In the genomic region with DNA sequence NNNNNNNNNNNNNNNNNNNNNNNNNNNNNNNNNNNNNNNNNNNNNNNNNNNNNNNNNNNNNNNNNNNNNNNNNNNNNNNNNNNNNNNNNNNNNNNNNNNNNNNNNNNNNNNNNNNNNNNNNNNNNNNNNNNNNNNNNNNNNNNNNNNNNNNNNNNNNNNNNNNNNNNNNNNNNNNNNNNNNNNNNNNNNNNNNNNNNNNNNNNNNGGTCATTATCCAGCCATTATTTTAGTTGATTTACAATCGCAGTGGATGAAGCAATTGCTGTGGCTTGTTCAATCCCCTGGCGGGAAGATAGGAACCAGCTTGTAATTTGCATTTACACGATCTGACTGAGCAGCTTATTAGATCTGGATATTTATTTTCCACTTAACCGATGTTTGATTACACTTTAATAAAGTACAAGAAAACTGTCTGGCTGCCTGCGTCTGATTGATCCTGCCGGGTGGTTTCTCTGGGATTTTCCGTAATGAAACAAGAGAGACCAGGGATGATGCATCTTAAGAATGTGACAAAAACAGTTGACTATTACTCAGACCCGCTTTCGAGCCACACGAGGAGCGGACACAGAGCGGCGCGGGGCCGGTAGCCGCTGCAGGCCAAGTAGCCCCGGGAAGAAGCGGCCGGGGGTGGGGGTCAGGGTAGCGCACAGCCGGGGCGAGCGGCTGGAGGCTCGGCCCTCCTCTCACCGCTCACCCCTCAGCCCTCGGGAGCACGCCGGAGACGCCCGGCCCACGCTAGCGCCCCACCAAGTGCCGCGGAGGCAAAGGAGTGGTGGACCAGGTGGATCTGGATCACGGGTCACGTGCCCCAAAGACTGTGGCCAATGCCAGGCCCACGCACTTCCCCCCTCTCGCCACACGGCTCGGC, we compare ENCODE assay signal across 9 mouse cellular contexts. TPM values are rescaled to one million over a fixed set of nuclear protein-coding genes. Genes with fewer than 3 reads are reported as not detected.
DNase-seq lines count a peak whose midpoint lies in the region; ATAC-seq and TF ChIP-seq lines count a peak whose summit lies in the region.
"Had no signal": no experiment of that assay in that cellular context is flagged by ENCODE, and none has a peak within 500 bp of the region (broad histone marks: within the 10 kb centered on the region; RNA-seq: fewer than 3 reads in every experiment).

No protein-coding gene starts in this region.

- no peak for ATAC-seq in kidney, embryonic 15.5 days (replicated peaks; ENCODE audit: low FRiP score)
- ATAC-seq in neural tube, embryonic 14.5 days (ENCODE audit: low read depth), result peak; percentile 79
- no peak for ATAC-seq in erythroblast, adult 5-6 weeks (replicated peaks; ENCODE audit: low FRiP score, poor library complexity, severe bottlenecking)

- H3K4me1 ChIP-seq in kidney, embryonic 15.5 days, result peaks cover 6% of the 10 kb centered on the region
- peaks cover 68% of the 10 kb centered on the region for H3K4me1 ChIP-seq in forebrain, embryonic 10.5 days
- H3K4me1 ChIP-seq in neural tube, embryonic 14.5 days (ENCODE audit: control insufficient read depth, insufficient read depth, low read length), result peaks cover 20% of the 10 kb centered on the region

- TF ChIP-seq CTCF in brain, embryonic 14.5 days (IDR thresholded peaks at IDR 0.05; ENCODE audit: borderline replicate concordance, extremely low read depth, insufficient read depth, insufficient read length), result no peak

- peak overlapping the region; percentile 27 for H3K4me3 ChIP-seq in kidney, embryonic 15.5 days (replicated peaks)
- H3K4me3 ChIP-seq in forebrain, embryonic 10.5 days, result peak overlapping the region; percentile 49
- peak overlapping the region; percentile 15; the same call in 1 of the 2 replicates for H3K4me3 ChIP-seq in neural tube, embryonic 14.5 days (ENCODE audit: low read depth, low read length)

- no peak for DNase-seq in kidney, adult 9 months
- DNase-seq in brain, embryonic 14.5 days (ENCODE audit: low read depth), result peak; percentile 95
- DNase-seq in forebrain, embryonic 10.5 days (ENCODE audit: extremely low spot score, low spot score), result no peak
- peak; percentile 46 to 78 for DNase-seq in layer of hippocampus, postnatal 14 days (ENCODE audit: low spot score in 2 of 2)
- no peak for DNase-seq in lung, postnatal 10 days

- peak overlapping the region; percentile 55 for H3K4me2 ChIP-seq in kidney, embryonic 15.5 days
- H3K4me2 ChIP-seq in neural tube, embryonic 14.5 days (ENCODE audit: low read depth, low read length), result peak overlapping the region; percentile 44

- no peak overlapping the region for H3K27ac ChIP-seq in kidney, embryonic 15.5 days
- peak overlapping the region; percentile 68 for H3K27ac ChIP-seq in forebrain, embryonic 10.5 days
- H3K27ac ChIP-seq in neural tube, embryonic 14.5 days (ENCODE audit: low read depth, low read length), result peak overlapping the region; percentile 60

- H3K9ac ChIP-seq in kidney, embryonic 15.5 days, result no peak overlapping the region
- no peak overlapping the region for H3K9ac ChIP-seq in neural tube, embryonic 14.5 days (replicated peaks; ENCODE audit: low read depth, low read length)

- no peaks in the 10 kb centered on the region for H3K9me3 ChIP-seq in kidney, embryonic 15.5 days (replicated peaks)
- no peaks in the 10 kb centered on the region for H3K9me3 ChIP-seq in forebrain, embryonic 10.5 days
- no peaks in the 10 kb centered on the region for H3K9me3 ChIP-seq in neural tube, embryonic 14.5 days (ENCODE audit: control insufficient read depth, low read length)

- H3K36me3 ChIP-seq in kidney, embryonic 15.5 days, result no peaks in the 10 kb centered on the region
- no peaks in the 10 kb centered on the region for H3K36me3 ChIP-seq in forebrain, embryonic 10.5 days (replicated peaks)
- no peaks in the 10 kb centered on the region for H3K36me3 ChIP-seq in neural tube, embryonic 14.5 days (ENCODE audit: control insufficient read depth, insufficient read depth, low read length)

- peaks cover 96% of the 10 kb centered on the region for H3K27me3 ChIP-seq in kidney, embryonic 15.5 days
- peaks cover 100% of the 10 kb centered on the region for H3K27me3 ChIP-seq in forebrain, embryonic 10.5 days (ENCODE audit: poor library complexity, severe bottlenecking)
- H3K27me3 ChIP-seq in neural tube, embryonic 14.5 days (ENCODE audit: control insufficient read depth, insufficient read depth, low read length), result peaks cover 51% of the 10 kb centered on the region

- 3% methylated on average over 40 of the region's 40 CpGs for WGBS in kidney, embryonic 15.5 days
- 5% methylated on average over 40 of the region's 40 CpGs for WGBS in forebrain, embryonic 10.5 days
- 2% methylated on average over 40 of the region's 40 CpGs for WGBS in neural tube, embryonic 14.5 days

- TF ChIP-seq POLR2A in brain, embryonic 14.5 days (IDR thresholded peaks at IDR 0.05; ENCODE audit: borderline replicate concordance, extremely low read depth, insufficient read depth, insufficient read length, poor library complexity, severe bottlenecking), result no peak

RNA-seq across cellular contexts. Expression of gene Gm17304, which starts 48.0 kb away (rescaled TPM):
- not detected in 2 replicates for polyA plus RNA-seq in kidney, embryonic 15.5 days (2015; fragmentation: Nextera tagmentation; extraction: Ambion mirVana)
- polyA plus RNA-seq in brain, embryonic 14.5 days (2012; rRNA removed), result not detected in 2 replicates
- not detected in 2 replicates for polyA plus RNA-seq in forebrain, embryonic 10.5 days (2016; fragmentation: Nextera tagmentation; extraction: Ambion mirVana)
- not detected for total RNA-seq in layer of hippocampus, postnatal 14 days (2021)
- not detected in 2 replicates for polyA plus RNA-seq in neural tube, embryonic 14.5 days (2014; fragmentation: Nextera tagmentation; extraction: Ambion mirVana)
- total RNA-seq in erythroblast, adult 5-6 weeks (2015; ENCODE audit: low replicate concordance), result not detected in 2 replicates
- total RNA-seq in erythroblast, adult 5-6 weeks (2017; ENCODE audit: low replicate concordance), result not detected in 2 replicates
- total RNA-seq: liver, adult 2 months had no signal
- polyA plus RNA-seq: liver, adult 2 months had no signal

Comparison
In these comparisons a context has a peak if more than half of its experiments do, and no peak if none do; other contexts are left out.
1. DNase-seq: peak in brain, embryonic 14.5 days (single experiment) and layer of hippocampus, postnatal 14 days (2 of 2); none in kidney, adult 9 months (single experiment), forebrain, embryonic 10.5 days (single experiment) and lung, postnatal 10 days (single experiment).
2. Peak in every context shown above with its lines, with median percentiles within 50 percentile points of each other: H3K4me3 ChIP-seq.